Mouse (Mus musculus) myocyte (in vitro differentiated cells): ENCODE results near the gene Nexmif.

Experiments used
- CEBPB ChIP-seq: IDR thresholded peaks from 2 replicates; pipeline ENCODE4 v1.6.1; 2011; ENCODE audit warnings: mild to moderate bottlenecking, moderate library complexity; ENCODE audit not compliant: poor library complexity, insufficient read depth, severe bottlenecking
- E2F4 ChIP-seq: IDR thresholded peaks from one replicate; pipeline ENCODE4 v1.6.1; 2011; ENCODE audit warnings: mild to moderate bottlenecking, control low read depth, moderate library complexity; ENCODE audit not compliant: insufficient read depth
- MAX ChIP-seq: IDR thresholded peaks from one replicate; pipeline ENCODE4 v1.6.1; 2011; ENCODE audit warnings: low read depth, mild to moderate bottlenecking, control low read depth
- MYOD1 ChIP-seq, 3 experiments: IDR thresholded peaks; one replicate each; pipeline ENCODE4 v1.6.1; 2011; ENCODE audit warnings: control low read depth in 2 of 3, low read depth in 2 of 3, mild to moderate bottlenecking in 2 of 3, moderate library complexity in 1 of 3; ENCODE audit not compliant: insufficient read length in 2 of 3, control insufficient read depth in 1 of 3
- MYOG ChIP-seq, 3 experiments: IDR thresholded peaks; one replicate each; pipeline ENCODE4 v1.6.1; 2011; ENCODE audit warnings: control low read depth in 2 of 3, low read depth in 2 of 3, mild to moderate bottlenecking in 2 of 3; ENCODE audit not compliant: insufficient read length in 2 of 3, control insufficient read depth in 1 of 3, insufficient read depth in 1 of 3
- POLR2A ChIP-seq: IDR thresholded peaks from one replicate; pipeline ENCODE4 v1.6.1; 2011; ENCODE audit warnings: low read depth, mild to moderate bottlenecking, control low read depth, moderate library complexity; ENCODE audit not compliant: insufficient read length
- POLR2AphosphoS2 ChIP-seq: IDR thresholded peaks from one replicate; pipeline ENCODE4 v1.6.1; 2011; ENCODE audit warnings: low read depth, control low read depth; ENCODE audit not compliant: insufficient read length
- REST ChIP-seq: IDR thresholded peaks from one replicate; pipeline ENCODE4 v1.6.1; 2011; ENCODE audit warnings: mild to moderate bottlenecking, control low read depth, moderate library complexity; ENCODE audit not compliant: insufficient read depth, insufficient read length
- SRF ChIP-seq: IDR thresholded peaks from one replicate; pipeline ENCODE4 v1.6.1; 2011; ENCODE audit warnings: low read depth; ENCODE audit not compliant: control insufficient read depth, insufficient read length
- TCF12 ChIP-seq: IDR thresholded peaks from one replicate; pipeline ENCODE4 v1.6.1; 2011; ENCODE audit warnings: mild to moderate bottlenecking, control low read depth; ENCODE audit not compliant: poor library complexity, insufficient read depth, severe bottlenecking
- TCF3 ChIP-seq: IDR thresholded peaks from one replicate; pipeline ENCODE4 v1.6.1; 2011; ENCODE audit warnings: low read depth, control low read depth; ENCODE audit not compliant: insufficient read length
- USF1 ChIP-seq: IDR thresholded peaks from one replicate; pipeline ENCODE4 v1.6.1; 2011; ENCODE audit warnings: low read depth, mild to moderate bottlenecking, control low read depth, moderate library complexity

GRCm38 (mm10) chrX:104200388-104200735 lies 623 bp downstream of the Nexmif start:
- TF ChIP-seq POLR2A, result no peak
- TF ChIP-seq TCF3, result no peak
- no peak for TF ChIP-seq MYOD1 (IDR thresholded peaks at IDR 0.05; ENCODE audit: control insufficient read depth in 1 of 3, insufficient read length in 2 of 3, low read depth in 2 of 3)
- TF ChIP-seq E2F4, result no peak
- no peak for TF ChIP-seq MAX
- no peak for TF ChIP-seq TCF12
- TF ChIP-seq POLR2AphosphoS2, result no peak
- TF ChIP-seq USF1, result no peak
- no peak for TF ChIP-seq MYOG (IDR thresholded peaks at IDR 0.05; ENCODE audit: control insufficient read depth in 1 of 3, insufficient read depth in 1 of 3, insufficient read length in 2 of 3, low read depth in 2 of 3)
- TF ChIP-seq SRF, result no peak
- TF ChIP-seq REST, result no peak
- no peak for TF ChIP-seq CEBPB
